Mouse (Mus musculus) right cerebral cortex, adult 18-20 months (tissue): ENCODE measurements around the gene Rnf224.

ENCODE experiments used
- DNase-seq: peaks from one replicate; pipeline ENCODE4 v3.0.0; 2022; ENCODE audit warnings: mixed read lengths

Rnf224 gene

DNA sequence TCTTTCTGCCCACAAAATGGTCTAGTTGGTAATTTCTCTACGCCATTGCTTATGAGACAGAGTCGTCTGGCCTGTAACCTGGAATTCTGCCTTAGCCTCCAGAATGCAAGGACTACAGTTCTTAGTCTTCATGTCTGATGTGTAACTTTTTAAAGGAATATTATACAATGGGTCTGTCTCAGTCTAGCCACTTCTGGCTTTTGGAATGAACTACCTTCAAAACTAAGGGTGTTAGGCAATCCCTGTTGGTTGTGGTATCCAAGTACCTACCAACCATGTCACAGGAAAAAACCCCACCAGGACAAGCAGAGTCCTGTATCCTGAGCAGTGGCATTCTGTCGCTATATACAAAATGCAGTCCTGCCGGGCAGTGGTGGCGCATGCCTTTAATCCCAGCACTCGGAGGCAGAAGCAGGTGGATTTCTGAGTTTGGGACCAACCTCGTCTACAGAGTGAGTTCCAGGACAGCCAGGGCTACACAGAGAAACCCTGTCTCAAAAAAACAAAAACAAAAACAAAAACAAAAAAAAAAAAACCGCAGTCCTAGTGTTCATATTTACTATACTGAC, 10.7 kb downstream of the Rnf224 start:
- no peak for DNase-seq

DNA sequence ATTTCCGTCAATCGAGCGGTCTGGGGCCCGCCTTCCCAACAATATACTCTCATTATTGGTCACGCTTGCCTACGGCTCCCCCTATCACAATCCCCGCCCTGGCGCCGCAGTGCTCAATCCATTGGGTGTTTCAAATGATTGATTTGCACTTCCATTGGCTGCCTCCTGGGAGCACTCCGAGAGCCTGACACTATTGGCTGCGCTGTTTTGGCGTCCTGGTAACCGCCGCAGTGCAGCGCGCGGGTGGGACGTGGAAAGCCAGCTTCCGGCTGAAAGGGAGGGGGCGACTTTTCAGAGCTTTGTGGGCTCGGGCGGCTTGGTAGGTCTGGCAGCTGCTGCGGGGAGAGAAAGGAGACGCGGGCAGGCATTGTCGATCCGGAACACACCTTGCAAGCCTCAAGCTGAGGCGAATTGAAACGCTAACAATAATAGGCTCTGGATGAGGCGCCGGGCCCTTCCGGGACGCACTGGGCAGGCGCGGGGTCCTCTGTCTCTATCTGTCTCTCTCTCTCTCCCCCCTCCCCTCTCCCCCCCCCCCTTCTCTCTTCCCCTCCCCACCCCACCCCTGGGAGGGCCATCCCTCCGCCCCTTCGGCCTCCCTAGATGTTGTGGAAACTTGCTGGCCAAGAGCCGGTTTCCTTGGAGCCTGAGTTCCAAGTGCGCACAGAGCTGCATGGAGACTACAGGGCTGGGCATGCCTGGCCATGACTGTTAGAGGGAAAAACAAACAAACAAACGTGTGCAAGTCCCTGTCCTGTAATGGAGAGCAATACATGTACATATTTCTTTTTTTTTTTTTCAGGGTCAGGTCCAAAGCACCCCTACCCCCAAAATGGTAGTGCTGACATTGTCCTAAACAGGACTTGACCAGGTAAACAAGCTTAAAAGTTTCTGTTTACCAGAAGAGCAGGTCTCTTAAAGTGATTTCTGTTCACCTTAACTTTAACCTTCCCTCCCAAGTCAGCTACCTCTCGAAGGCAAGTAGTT, 11.5 kb downstream of the Rnf224 start:
- peak; percentile 100 for DNase-seq

DNA sequence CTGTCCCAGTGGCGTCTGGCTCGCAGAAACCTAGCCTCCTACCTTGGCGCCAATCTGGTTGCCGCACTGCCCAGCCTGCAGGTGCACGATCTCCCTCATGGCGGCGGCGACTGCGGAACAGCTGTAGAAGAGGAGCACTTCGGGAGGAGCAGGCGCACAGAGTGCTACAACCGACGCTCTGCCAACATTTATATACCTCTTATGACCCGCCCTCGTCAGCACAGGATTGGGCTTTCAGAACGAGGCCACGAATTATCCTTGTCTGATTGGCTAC, 12.2 kb downstream of the Rnf224 start, which contains the start of gene Tubb4b:
TSS of gene Tubb4b (minus strand) at position 211 of the 274 bp plus-strand sequence.
- no peak for DNase-seq

DNA sequence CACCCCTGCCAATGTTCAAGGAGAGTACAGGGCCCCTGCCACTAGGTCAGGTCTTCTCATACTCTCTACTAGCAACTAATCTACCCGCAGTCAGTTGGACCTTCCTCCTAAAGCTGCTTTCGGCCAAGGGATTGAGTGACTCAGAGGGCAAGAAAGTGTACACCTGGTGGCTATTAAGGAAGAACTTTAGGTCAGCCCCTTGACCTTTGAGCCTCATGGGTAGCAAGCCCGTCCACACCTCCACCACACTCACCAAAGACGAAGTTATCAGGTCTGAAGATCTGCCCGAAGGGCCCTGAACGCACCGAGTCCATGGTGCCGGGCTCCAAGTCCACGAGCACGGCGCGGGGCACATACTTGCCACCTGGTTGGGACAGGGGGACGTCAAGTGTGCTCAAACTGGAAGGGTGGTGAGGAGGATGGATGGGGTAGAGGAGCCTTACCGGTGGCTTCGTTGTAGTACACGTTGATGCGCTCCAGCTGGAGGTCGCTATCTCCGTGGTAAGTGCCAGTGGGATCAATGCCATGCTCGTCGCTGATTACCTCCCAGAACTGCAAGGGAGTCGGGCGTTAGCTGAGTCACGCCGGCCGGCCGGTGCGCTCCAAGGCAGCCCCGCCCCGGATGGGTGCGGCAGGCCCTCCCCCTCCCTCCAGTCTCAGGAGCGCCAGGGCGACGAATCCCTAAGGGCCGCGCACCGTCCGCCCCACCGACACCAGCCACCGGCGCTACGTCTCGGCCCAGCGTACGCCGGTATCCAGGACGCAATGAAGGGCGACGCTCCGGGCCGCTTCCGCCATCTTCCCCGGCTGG, 12.7 kb downstream of the Rnf224 start:
- DNase-seq, result peak; percentile 82

DNA sequence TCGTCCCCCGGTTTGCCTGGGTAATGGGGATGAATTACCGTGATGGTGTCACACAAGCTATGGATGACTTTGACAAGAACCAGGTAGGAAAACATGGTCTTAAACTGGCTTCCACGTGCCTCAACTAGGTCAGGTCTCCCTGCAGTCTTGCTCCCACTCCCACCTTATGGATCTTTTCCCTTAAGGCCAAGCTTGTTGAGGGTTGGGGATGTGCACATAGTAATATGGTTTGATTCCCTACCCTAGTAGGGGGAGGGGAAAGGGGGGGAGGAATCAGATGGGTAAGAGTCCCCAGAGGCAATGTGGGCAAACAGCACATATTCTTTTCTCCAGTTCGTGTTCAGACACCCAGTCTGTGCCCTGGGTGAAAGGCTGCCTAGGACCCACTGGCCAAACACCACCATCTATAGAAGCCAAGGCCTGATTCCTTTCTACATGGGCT, 15.2 kb downstream of the Rnf224 start:
- no peak for DNase-seq

DNA sequence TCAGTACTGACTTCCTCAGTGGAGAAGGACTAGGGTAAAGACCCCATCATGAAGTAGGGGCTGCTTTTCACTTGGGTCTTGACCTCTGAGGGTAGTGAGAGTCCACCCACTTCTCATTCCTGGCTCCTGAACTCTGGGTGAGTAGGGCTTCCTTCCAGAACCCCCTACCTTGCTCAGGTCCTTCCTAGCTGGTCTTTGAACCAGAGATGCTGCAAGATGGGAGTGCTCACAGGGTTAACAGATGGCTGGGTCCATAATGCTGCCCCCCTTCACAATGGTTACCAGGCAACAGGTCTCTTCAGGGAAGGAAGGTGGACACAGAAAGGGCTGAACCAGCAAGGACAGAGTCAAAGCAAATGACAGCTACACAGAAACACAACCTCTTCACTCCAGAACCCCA, 18.1 kb downstream of the Rnf224 start, which contains the start of gene Fam166a:
TSS of gene Fam166a (plus strand) at position 301 of the 400 bp plus-strand sequence.
- no peak for DNase-seq

DNA sequence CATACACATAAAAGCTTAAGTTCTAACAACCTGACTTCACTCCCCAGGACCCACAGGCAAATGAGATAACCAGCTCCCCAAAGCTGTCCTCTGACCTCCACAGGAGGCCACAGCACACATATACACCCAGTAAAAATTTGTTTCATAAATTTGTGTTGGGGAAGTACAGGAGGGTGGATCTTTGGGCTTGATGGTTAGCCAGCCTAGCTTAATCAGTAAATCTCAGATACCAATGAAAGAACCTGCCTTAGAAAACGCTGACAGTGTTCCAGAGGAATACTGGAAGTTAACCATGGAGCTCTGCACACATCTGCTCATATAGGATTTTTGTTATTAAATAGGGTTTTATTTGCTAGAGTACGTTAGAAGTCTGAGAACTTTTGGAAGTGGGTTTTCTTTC, 18.9 kb downstream of the Rnf224 start:
- no peak for DNase-seq

DNA sequence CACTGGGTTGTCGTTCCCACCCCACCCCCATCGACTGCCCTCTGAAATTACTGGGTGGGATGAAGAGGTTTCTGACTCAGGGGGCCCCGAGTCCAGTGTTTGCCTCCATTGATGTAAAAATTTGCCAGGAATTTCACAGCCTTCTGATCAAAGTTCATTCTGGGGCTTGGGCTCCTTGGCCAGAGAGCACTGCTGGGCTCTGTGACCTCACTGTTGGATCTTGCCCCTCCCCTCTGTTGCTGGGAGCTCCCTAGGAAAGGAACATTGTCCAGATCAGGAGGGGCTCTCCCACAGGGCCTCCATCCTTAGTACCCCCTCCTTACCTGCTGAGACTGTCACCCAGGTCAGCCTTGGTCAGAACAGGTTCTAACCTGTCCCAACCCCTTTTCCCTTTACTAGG, 22.1 kb downstream of the Rnf224 start, which contains the start of gene Stpg3:
TSS of gene Stpg3 (minus strand) at position 194 of the 400 bp plus-strand sequence.
- DNase-seq, result no peak

DNA sequence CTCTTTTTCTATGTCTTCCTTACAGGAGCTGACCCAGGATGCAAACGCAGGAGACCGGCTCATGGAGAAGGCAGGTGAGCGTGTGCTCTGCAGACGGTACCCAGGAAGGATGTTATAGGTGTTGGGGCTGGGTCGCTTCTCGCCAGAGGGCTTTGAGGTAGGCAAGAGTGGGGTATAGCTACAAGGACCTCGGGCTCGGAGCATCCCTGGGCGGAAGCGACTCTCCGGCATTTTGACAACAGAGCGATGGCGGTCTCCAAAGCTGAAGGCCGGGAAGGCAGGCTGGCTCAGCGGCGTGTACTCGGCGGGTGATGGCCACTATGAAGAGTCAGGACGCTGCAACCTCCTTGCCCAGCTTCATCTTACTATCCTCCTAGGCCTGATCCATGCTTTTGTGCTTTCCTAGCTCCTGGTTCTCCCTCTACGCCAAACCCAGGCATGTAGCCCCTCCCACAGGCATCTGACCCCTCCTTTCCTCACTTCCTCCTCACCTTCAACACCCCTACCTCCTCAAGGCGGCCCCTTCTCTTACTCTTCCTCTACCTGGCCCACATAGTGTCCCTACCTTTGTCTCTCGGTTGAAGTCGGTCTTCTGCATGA, 23.2 kb downstream of the Rnf224 start:
- DNase-seq, result no peak

DNA sequence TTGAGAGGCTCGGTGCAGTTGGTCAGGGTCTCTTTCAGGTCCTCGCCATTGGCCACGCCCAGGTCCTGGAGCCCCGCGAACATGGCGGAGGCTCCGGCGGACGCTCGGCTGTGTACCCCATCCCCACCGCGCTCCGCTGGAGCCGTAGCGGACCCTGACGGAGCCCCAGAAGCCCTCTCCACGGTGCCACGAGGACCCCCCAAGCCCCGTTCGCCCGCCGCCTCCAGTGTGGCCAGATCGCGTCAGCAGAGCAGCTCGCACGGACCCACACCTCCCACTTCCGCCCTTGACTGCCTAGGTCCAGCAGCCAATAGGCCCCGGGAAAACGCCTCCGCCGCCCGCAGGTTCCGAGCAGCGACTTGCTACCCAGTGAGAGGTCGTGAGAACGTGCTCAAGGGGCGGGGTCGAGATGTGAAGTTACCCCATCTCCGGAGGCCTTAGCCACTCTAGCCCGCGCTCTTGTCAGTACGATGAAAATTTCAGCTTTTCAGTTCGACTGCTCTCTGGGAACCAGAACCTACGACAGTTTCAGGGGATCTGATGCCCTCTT, 25.4 kb downstream of the Rnf224 start, which contains the start of gene Nelfb:
TSS of gene Nelfb (minus strand) at position 369 of the 550 bp plus-strand sequence.
- peak; percentile 85 for DNase-seq

DNA sequence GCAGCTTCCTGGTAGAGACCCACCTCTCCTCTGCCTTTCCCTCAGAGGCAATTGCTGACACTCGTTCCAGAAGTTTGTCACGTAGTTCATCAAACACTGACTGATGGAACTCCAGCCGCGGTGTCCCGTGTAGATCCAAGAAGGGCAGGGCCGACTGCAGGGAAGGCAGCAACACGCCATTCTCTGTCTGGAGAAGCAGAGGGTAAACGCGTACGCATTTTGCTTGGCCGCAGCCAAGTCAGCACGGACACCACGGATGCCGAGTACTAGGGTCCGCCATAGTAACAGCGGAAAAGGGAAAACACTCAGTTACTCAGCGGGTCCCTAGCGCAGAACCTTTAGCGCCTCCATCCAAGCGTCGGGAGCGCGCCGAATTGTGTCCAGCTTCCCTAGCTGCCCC, 25.9 kb downstream of the Rnf224 start:
- DNase-seq, result no peak

DNA sequence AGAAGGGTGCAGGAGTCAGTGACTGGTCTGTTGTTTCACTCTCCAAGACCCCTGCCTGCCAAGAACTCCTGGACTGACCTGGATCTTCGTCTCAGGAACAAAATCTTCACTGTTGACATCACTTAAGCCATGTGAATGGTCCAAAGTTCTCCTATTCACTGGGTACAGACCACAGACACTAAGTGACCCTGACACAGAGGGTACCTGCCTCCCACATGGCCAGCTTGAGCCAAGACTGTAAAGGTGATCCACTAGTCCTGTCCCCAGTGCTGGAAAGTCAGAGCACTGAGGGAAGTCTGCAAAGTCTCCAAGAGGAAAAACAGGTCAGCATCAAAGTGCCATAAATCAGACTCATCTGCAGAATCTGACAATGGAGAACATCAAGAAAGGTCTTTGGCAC, 29.0 kb downstream of the Rnf224 start:
- no peak for DNase-seq

DNA sequence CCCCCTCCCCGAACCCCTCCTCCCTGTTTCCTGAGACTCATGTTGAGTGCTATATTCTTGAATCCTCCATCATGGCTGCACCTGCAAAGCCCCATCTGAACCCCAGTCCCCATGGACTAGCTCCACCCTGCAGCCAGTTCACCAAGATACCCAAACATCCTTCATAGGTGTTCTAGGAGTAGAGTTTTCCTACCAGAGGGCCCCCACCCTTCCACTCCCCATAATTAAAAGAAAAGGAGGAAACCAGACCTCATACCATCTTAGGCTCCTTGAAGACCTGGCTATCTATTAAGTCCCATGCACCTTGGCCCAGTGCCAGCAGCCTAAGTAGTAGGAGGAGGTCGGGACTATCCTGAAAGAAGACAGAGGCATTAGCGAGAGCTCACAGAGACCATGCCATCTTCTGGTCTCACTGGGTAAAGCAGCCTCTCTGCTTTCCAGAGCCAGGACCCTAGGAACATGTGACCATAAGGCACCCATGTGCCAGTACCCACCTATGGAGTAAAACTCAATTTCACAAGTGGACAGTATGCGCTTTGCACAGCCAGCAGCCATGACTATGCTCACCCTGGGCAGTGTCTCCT, 32.9 kb downstream of the Rnf224 start:
- no peak for DNase-seq

DNA sequence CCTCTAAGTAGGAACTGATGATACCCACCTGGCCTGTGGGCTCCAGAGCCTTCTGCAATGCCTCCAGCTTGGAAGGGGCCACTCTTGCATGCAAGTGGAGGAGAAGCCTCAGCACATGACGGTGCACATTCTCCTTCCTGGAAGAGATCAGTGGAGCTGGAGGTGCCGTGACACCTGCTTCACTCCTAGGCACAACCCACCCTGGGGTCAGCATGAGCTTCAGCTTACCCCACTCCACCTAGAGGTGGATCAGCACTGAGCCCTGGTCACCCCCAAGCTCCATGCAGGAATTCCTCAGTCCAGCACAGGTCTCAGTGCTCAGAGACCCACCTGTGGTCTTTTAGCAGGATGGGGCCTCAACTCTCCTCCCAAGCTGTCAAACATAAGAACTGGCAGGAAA, 36.0 kb downstream of the Rnf224 start:
- DNase-seq, result no peak

DNA sequence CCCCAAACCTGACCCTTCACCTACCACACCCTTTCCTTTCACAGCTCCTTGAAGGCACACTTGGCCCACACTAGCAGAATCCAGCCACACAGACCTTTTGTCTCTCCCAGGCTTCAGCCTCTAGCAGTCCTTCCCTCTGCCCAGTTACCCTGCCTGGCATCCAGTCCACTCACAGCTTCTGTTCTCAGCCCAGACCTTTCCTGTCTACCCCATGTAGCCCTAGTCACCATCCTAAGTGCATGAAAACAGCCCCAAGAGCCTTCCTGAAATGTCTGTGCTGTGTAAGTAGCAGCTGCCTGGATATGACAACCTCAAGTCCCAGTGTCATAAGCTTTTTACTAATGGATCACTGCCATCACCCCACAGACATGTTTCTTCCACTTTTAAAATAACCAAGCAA, 38.6 kb downstream of the Rnf224 start:
- no peak for DNase-seq

DNA sequence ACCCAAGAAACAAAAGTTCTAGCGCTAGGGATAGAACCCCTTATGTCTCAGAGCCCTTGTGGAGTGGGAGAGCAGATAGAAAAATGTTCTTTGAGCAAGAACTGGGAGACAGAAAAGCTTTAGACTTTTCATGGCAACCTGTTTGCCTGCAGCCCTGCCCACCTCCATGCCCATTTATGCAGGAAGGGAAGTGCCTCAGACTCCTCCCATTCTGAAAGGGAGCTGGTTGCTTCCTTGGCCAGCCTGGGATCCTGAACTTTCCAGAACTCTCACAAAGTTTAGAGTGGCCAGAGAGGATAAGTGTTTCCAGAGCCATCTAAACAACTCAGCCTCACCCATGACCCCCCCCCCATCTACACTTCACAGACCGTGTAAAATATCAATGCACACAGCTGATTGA, 39.4 kb downstream of the Rnf224 start:
- no peak for DNase-seq

DNA sequence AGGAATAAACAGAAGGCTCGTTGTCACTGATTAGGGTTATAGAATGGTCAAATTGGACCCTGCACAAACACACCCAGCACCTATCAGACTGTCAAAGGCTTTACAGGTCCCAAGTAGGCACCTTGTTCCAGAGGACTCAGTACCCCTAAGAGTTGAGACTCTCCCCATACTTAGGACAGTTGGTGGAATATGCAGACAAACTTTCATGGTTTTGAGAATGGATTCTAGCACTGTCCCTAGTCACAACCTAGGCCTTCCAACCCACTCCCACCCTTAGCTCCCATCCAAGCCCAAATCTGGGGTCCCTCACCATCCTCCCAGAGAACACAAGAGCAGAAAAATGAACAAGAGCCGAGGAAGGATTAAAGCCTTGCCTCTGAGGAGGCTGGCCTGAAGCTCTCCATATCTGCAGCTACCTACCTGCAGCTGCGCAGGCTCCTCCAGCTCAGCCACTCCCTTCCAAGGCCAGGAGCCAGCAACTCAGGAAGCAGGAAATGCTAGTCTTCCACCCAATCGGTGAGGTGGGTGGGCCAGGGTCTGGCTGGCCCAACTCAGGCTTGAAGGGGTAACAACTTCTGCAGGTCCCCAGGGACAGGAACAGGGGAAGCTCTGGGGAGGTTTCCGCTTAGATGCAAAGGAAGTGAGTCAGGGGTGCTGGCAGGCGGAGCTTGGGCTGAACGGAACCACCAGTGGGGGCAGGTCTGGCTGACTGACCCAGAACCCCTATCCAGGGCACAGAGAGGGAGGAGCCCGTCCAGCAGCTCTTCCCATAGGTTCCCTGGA, 40.2 kb downstream of the Rnf224 start, which contains the start of gene Tor4a:
TSS of gene Tor4a (minus strand) at position 715 of the 783 bp plus-strand sequence.
- peak; percentile 18 for DNase-seq

DNA sequence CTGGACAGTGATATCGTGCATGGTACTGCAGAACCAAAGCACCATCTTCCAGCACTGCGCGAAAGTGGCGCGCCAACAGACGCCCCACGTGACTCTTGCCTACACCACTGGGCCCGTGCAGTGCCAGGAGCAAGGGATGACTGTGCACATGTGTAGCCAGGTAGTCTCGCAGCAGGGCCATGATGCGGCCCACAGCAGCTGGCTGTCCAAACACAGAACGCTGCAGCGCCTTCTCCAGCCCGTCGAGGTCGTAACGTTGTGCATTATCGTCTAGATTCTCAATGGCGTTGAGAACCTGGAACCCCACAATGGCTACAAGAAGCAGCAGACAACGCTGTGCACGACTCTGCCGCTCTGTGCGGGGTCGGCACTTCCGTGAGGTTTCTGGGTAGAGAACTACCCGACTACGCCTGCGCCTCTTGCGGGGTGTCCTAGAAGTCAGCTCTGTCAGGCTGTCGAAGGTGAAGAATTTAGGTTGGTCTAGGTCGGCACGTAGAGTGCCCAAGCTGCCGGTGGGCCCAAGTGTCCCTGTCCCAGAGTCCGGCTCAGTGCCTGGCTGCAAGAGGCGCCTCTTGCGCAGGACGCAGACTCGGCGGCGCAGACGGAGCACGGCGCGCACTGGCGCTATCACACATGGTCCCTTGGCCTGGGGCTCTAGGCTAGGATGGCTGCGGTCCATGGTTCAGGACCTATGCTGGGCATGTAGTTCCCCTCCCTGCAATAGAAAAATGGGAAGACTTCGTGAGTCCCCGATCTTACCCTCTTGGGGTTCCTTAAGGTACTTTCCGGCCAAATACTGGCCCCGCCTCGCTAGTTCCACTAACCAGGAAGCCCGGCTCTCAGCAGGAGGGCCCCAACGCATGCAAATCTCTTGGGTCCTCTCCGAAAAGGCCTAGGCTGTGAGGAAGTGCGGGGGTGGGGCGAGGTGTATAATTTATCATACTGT, 41.1 kb downstream of the Rnf224 start:
- DNase-seq, result no peak

DNA sequence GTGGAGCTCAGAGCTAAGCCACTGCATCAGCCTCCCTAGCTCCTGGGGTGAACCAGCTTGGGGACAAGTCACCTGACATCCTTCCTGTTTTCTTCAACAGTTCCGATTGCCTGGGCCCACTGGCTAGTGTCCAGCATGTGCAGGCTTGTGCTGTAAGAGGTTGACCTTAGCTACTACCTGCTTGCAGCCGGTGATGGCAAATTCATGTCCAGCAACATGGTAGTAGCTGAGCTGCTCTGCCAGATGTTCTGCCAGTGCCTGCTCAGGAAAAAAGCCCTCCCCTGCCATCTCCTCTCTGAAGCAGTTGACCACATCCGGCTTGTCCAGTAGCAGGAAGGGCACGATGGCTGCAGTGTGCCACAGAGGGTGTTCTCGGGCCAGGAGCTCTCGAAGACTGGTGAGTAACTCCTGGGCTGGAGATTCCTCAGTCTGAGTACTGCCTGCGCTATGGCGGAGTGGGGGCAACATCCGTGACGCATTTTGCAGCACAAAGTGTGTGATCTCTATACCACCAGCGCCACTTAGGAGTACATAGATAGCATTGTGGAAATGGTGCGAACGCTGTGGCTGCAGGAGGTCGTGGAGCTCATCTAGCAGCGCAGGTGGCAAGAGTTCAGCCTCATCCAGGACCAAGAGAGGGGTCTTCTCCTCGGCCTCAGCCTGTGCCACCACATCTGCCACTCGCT, 42.0 kb downstream of the Rnf224 start:
- no peak for DNase-seq
